Mouse (Mus musculus) intestine, embryonic 15.5 days (tissue): ENCODE results near the gene 2810006K23Rik. TPM values are rescaled to one million over a fixed set of nuclear protein-coding genes. Genes with fewer than 3 reads are reported as not detected.
"Not testable (repeated sequence)": the region's sequence is repeated elsewhere in the genome, so short reads cannot be mapped to it uniquely, and the experiment has no call there.

ENCODE experiments used
- ATAC-seq: fragments of 200-750 bp; cut with Nextera tagmentation; 2 replicates; pipeline ENCODE4 v1.8.0; 2017; ENCODE audit warnings: moderate TSS enrichment, moderate library complexity
- H3K27ac ChIP-seq: fragments of 300-500 bp; sonication (generic); 2 replicates; pipeline ENCODE4 v1.5.1; 2015; ENCODE audit warnings: mild to moderate bottlenecking, inconsistent platforms
- H3K27me3 ChIP-seq: fragments of 300-500 bp; sonication (generic); replicated peaks from 2 replicates; pipeline ENCODE4 v1.6.1; 2015; ENCODE audit warnings: inconsistent platforms
- H3K36me3 ChIP-seq: fragments of 300-500 bp; sonication (generic); 2 replicates; pipeline ENCODE4 v1.6.1; 2015; ENCODE audit warnings: inconsistent platforms
- H3K4me1 ChIP-seq: fragments of 300-500 bp; sonication (generic); replicated peaks from 2 replicates; pipeline ENCODE4 v1.6.1; 2015; ENCODE audit warnings: inconsistent platforms
- H3K4me2 ChIP-seq: fragments of 300-500 bp; sonication (generic); replicated peaks from 2 replicates; pipeline ENCODE4 v1.6.1; 2015; ENCODE audit warnings: mild to moderate bottlenecking, inconsistent platforms
- H3K4me3 ChIP-seq: fragments of 300-500 bp; sonication (generic); replicated peaks from 2 replicates; pipeline ENCODE4 v1.5.1; 2015; ENCODE audit warnings: inconsistent platforms
- H3K9ac ChIP-seq: fragments of 300-500 bp; sonication (generic); 2 replicates; pipeline ENCODE4 v1.6.1; 2015; ENCODE audit warnings: inconsistent platforms
- H3K9me3 ChIP-seq: fragments of 300-500 bp; sonication (generic); 2 replicates; pipeline ENCODE4 v1.6.1; 2016; ENCODE audit warnings: inconsistent platforms
- WGBS: fragments of 180-500 bp; shearing (Covaris S2); methylation state at CpG from one replicate; pipeline ENCODE4 v1.1.7; 2015; 5-methylcytosine and 5-hydroxymethylcytosine counted together
- polyA plus RNA-seq: library from polyadenylated mRNA; unstranded; fragments of >200 nt; fragmentation: Nextera tagmentation; extraction: Ambion mirVana; gene quantifications from 2 replicates; pipeline ENCODE4 v1.2.1, GENCODE M21; 2015

Gene 2810006K23Rik
- polyA plus RNA-seq, 1 experiment from 2014 or later = 13.4 TPM

GRCm38 (mm10) chr5:124315498-124315897 lies 12.4 kb upstream of the 2810006K23Rik start:
- H3K36me3 ChIP-seq = peaks cover 36% of the 10 kb centered on the region

GRCm38 (mm10) chr5:124315941-124316340 lies 11.9 kb upstream of the 2810006K23Rik start:
- Histone ChIP-seq H3K4me2 (no peak overlapping the region), H3K27me3 (no peaks in the 10 kb centered on the region), H3K9me3 (no peaks in the 10 kb centered on the region), H3K4me1 (no peaks in the 10 kb centered on the region), H3K9ac (no peak overlapping the region), H3K27ac (no peak overlapping the region), H3K36me3 (peaks cover 36% of the 10 kb centered on the region), H3K4me3 (no peak overlapping the region)
- whole genome bisulfite sequencing = 93% methylated on average over 11 of the region's 11 CpGs
- no peak for ATAC-seq

More at GRCm38 (mm10) chr5:124315498-124315897, 12.4 kb upstream of the 2810006K23Rik start:
- WGBS = 89% methylated on average over 9 of the region's 9 CpGs
- Histone ChIP-seq H3K27me3 (no peaks in the 10 kb centered on the region), H3K9me3 (no peaks in the 10 kb centered on the region), H3K9ac (no peak overlapping the region), H3K27ac (no peak overlapping the region), H3K4me1 (no peaks in the 10 kb centered on the region), H3K4me3 (no peak overlapping the region), H3K4me2 (no peak overlapping the region)
- ATAC-seq = no peak

- ATAC-seq = no peak
- Histone ChIP-seq H3K27ac (no peak overlapping the region), H3K27me3 (no peaks in the 10 kb centered on the region), H3K9ac (no peak overlapping the region), H3K36me3 (peaks cover 25% of the 10 kb centered on the region), H3K9me3 (no peaks in the 10 kb centered on the region), H3K4me2 (no peak overlapping the region), H3K4me3 (no peak overlapping the region), H3K4me1 (no peaks in the 10 kb centered on the region)
- 72% methylated on average over 7 of the region's 7 CpGs for WGBS
Measured at GRCm38 (mm10) chr5:124317648-124318047, 10.2 kb upstream of the 2810006K23Rik start.

GRCm38 (mm10) chr5:124326829-124327228 lies 1.1 kb upstream of the 2810006K23Rik start:
- H3K9me3 ChIP-seq = no peaks in the 10 kb centered on the region
- peaks cover 9% of the 10 kb centered on the region for H3K4me1 ChIP-seq
- peaks cover 4% of the 10 kb centered on the region; the same call in 1 of the 2 replicates for H3K36me3 ChIP-seq
- H3K9ac ChIP-seq = peak overlapping the region; percentile 80
- H3K27me3 ChIP-seq = no peaks in the 10 kb centered on the region
- WGBS = 2% methylated on average over 8 of the region's 8 CpGs
- peak overlapping the region; percentile 67 for H3K4me2 ChIP-seq
- H3K4me3 ChIP-seq = peak overlapping the region; percentile 73
- no peak for ATAC-seq
- H3K27ac ChIP-seq = no peak overlapping the region

GRCm38 (mm10) chr5:124330086-124330485 lies 2.2 kb downstream of the 2810006K23Rik start:
- H3K27ac ChIP-seq = no peak overlapping the region
- WGBS = 91% methylated on average over 6 of the region's 6 CpGs
- no peak overlapping the region for H3K4me3 ChIP-seq
- no peak for ATAC-seq
- H3K9me3 ChIP-seq = no peaks in the 10 kb centered on the region
- H3K36me3 ChIP-seq = no peaks in the 10 kb centered on the region
- H3K4me1 ChIP-seq = peaks cover 9% of the 10 kb centered on the region
- no peaks in the 10 kb centered on the region for H3K27me3 ChIP-seq
- H3K4me2 ChIP-seq = no peak overlapping the region
- H3K9ac ChIP-seq = no peak overlapping the region

- no peak overlapping the region; the same call in 1 of the 2 replicates for H3K9ac ChIP-seq
- no peaks in the 10 kb centered on the region for H3K36me3 ChIP-seq
- H3K27ac ChIP-seq = no peak overlapping the region; the same call in 1 of the 2 replicates
- H3K9me3 ChIP-seq = no peaks in the 10 kb centered on the region
- no peaks in the 10 kb centered on the region for H3K27me3 ChIP-seq
- H3K4me3 ChIP-seq = no peak overlapping the region
- peaks cover 4% of the 10 kb centered on the region; the same call in 1 of the 2 replicates for H3K4me1 ChIP-seq
- H3K4me2 ChIP-seq = no peak overlapping the region
- ATAC-seq = 0 out of 2 replicates have a peak, but pooled peaks have one; percentile 25
- 52% methylated on average over 6 of the region's 6 CpGs for WGBS
Measured at GRCm38 (mm10) chr5:124334392-124334791, 6.5 kb downstream of the 2810006K23Rik start.

- Histone ChIP-seq H3K9me3 (no peaks in the 10 kb centered on the region), H3K27me3 (no peaks in the 10 kb centered on the region), H3K36me3 (no peaks in the 10 kb centered on the region), H3K9ac (no peak overlapping the region), H3K4me2 (no peak overlapping the region), H3K27ac (no peak overlapping the region), H3K4me1 (peaks cover 4% of the 10 kb centered on the region; the same call in 1 of the 2 replicates), H3K4me3 (no peak overlapping the region)
- ATAC-seq = no peak
- WGBS = 85% methylated on average over 9 of the region's 9 CpGs
Measured at GRCm38 (mm10) chr5:124337103-124337502, 9.2 kb downstream of the 2810006K23Rik start.

GRCm38 (mm10) chr5:124337909-124338308 lies 10.0 kb downstream of the 2810006K23Rik start:
- peak; percentile 27; the same call in 1 of the 2 replicates for ATAC-seq
- no peaks in the 10 kb centered on the region for H3K27me3 ChIP-seq
- peaks cover 4% of the 10 kb centered on the region; the same call in 1 of the 2 replicates for H3K4me1 ChIP-seq
- H3K4me2 ChIP-seq = no peak overlapping the region
- H3K9me3 ChIP-seq = no peaks in the 10 kb centered on the region
- H3K36me3 ChIP-seq = no peaks in the 10 kb centered on the region
- 46% methylated on average over 9 of the region's 9 CpGs for WGBS
- no peak overlapping the region for H3K4me3 ChIP-seq
- H3K9ac ChIP-seq = no peak overlapping the region
- no peak overlapping the region for H3K27ac ChIP-seq

- H3K4me3 ChIP-seq = no peak overlapping the region
- 89% methylated on average over 8 of the region's 8 CpGs for WGBS
- ATAC-seq = no peak
- no peaks in the 10 kb centered on the region for H3K36me3 ChIP-seq
- peaks cover 4% of the 10 kb centered on the region; the same call in 1 of the 2 replicates for H3K4me1 ChIP-seq
- no peaks in the 10 kb centered on the region for H3K27me3 ChIP-seq
- H3K9ac ChIP-seq = no peak overlapping the region
- no peaks in the 10 kb centered on the region for H3K9me3 ChIP-seq
- no peak overlapping the region for H3K27ac ChIP-seq
- no peak overlapping the region for H3K4me2 ChIP-seq
Measured at GRCm38 (mm10) chr5:124338791-124339190, 10.9 kb downstream of the 2810006K23Rik start.

- not testable (repeated sequence) for H3K4me1 ChIP-seq, ATAC-seq, H3K9ac ChIP-seq, H3K9me3 ChIP-seq, H3K4me3 ChIP-seq, H3K27ac ChIP-seq, H3K4me2 ChIP-seq, H3K27me3 ChIP-seq
- H3K36me3 ChIP-seq = peaks cover 13% of the 10 kb centered on the region; the same call in 1 of the 2 replicates
- 69% methylated on average over 6 of the region's 6 CpGs for WGBS
Measured at GRCm38 (mm10) chr5:124341753-124342339, 14.0 kb downstream of the 2810006K23Rik start.

GRCm38 (mm10) chr5:124342897-124343296 lies 15.0 kb downstream of the 2810006K23Rik start:
- no peak for ATAC-seq
- WGBS = 76% methylated on average over 8 of the region's 8 CpGs

GRCm38 (mm10) chr5:124349196-124349595 lies 21.3 kb downstream of the 2810006K23Rik start:
- WGBS = 92% methylated on average over 17 of the region's 17 CpGs
- Histone ChIP-seq H3K4me3 (no peak overlapping the region), H3K27ac (no peak overlapping the region), H3K4me2 (no peak overlapping the region), H3K4me1 (peaks cover 18% of the 10 kb centered on the region), H3K27me3 (no peaks in the 10 kb centered on the region), H3K36me3 (peaks cover 29% of the 10 kb centered on the region), H3K9me3 (no peaks in the 10 kb centered on the region), H3K9ac (no peak overlapping the region)
- no peak for ATAC-seq

More at GRCm38 (mm10) chr5:124342897-124343296, 15.0 kb downstream of the 2810006K23Rik start:
- Histone ChIP-seq H3K4me3 (no peak overlapping the region), H3K4me2 (no peak overlapping the region), H3K27ac (no peak overlapping the region), H3K4me1 (0 out of 2 replicates have a peak, but pooled peaks cover under 1% of the 10 kb centered on the region), H3K9me3 (no peaks in the 10 kb centered on the region), H3K36me3 (peaks cover 13% of the 10 kb centered on the region), H3K27me3 (no peaks in the 10 kb centered on the region), H3K9ac (no peak overlapping the region)

GRCm38 (mm10) chr5:124350350-124350749 lies 22.5 kb downstream of the 2810006K23Rik start:
- Histone ChIP-seq H3K4me2 (0 out of 2 replicates have a peak overlapping the region, but pooled peaks have one; percentile 91), H3K27ac (0 out of 2 replicates have a peak overlapping the region, but pooled peaks have one; percentile 96), H3K27me3 (no peaks in the 10 kb centered on the region), H3K4me3 (no peak overlapping the region), H3K36me3 (peaks cover 21% of the 10 kb centered on the region), H3K4me1 (peaks cover 18% of the 10 kb centered on the region), H3K9ac (no peak overlapping the region), H3K9me3 (no peaks in the 10 kb centered on the region)
- WGBS = 79% methylated on average over 2 of the region's 2 CpGs
- no peak for ATAC-seq
